Mouse (Mus musculus) heart, embryonic 14.5 days (tissue): ENCODE results near the gene Mtm1. TPM values are rescaled to one million over a fixed set of nuclear protein-coding genes. Genes with fewer than 3 reads are reported as not detected.

Source experiments
- ATAC-seq: fragments of 200-750 bp; cut with Nextera tagmentation; 2 replicates; pipeline ENCODE4 v1.8.0; 2017; ENCODE audit warnings: low read depth, moderate TSS enrichment; ENCODE audit not compliant: insufficient number of reproducible peaks, insufficient read depth, low FRiP score
- H3K27ac ChIP-seq, 2 experiments: fragments of 200-500 bp in 1 of 2; fragments of 300-500 bp in 1 of 2; sonication (generic) in 1 of 2; replicated peaks in 1 of 2; 2 replicates each; pipeline ENCODE4 v1.5.1; 2012 to 2014; ENCODE audit warnings: low read depth in 2 of 2, low read length in 2 of 2, control low read depth in 1 of 2, mild to moderate bottlenecking in 1 of 2, mixed read lengths in 1 of 2; ENCODE audit not compliant: control insufficient read depth in 1 of 2, insufficient read depth in 1 of 2
- H3K27me3 ChIP-seq: fragments of 300-500 bp; sonication (generic); 2 replicates; pipeline ENCODE4 v1.6.1; 2014; ENCODE audit warnings: mild to moderate bottlenecking, low read length, control low read depth; ENCODE audit not compliant: control insufficient read depth, insufficient read depth
- H3K36me3 ChIP-seq: fragments of 300-500 bp; sonication (generic); 2 replicates; pipeline ENCODE4 v1.6.1; 2014; ENCODE audit warnings: mild to moderate bottlenecking, control low read depth, low read length, mixed read lengths; ENCODE audit not compliant: control insufficient read depth, insufficient read depth
- H3K4me1 ChIP-seq, 2 experiments: fragments of 200-500 bp in 1 of 2; fragments of 300-500 bp in 1 of 2; sonication (generic) in 1 of 2; 2 replicates each; pipeline ENCODE4 v1.6.1; 2012 to 2014; ENCODE audit warnings: low read length in 2 of 2, control low read depth in 1 of 2, mixed read lengths in 1 of 2; ENCODE audit not compliant: control insufficient read depth in 2 of 2, insufficient read depth in 2 of 2
- H3K4me2 ChIP-seq: fragments of 300-500 bp; sonication (generic); 2 replicates; pipeline ENCODE4 v1.6.1; 2014; ENCODE audit warnings: mild to moderate bottlenecking, low read length
- H3K4me3 ChIP-seq, 2 experiments: fragments of 200-500 bp in 1 of 2; fragments of 300-500 bp in 1 of 2; sonication (generic) in 1 of 2; 2 replicates each; pipeline ENCODE4 v1.5.1; 2012 to 2014; ENCODE audit warnings: low read length in 2 of 2, mild to moderate bottlenecking in 2 of 2, control low read depth in 1 of 2, low read depth in 1 of 2, moderate library complexity in 1 of 2; ENCODE audit not compliant: control insufficient read depth in 1 of 2, insufficient read depth in 1 of 2
- H3K9ac ChIP-seq: fragments of 300-500 bp; sonication (generic); 2 replicates; pipeline ENCODE4 v1.6.1; 2014; ENCODE audit warnings: mild to moderate bottlenecking, low read length
- H3K9me3 ChIP-seq: fragments of 300-500 bp; sonication (generic); 2 replicates; pipeline ENCODE4 v1.6.1; 2016; ENCODE audit warnings: low read length, control low read depth; ENCODE audit not compliant: control insufficient read depth
- WGBS: fragments of 180-500 bp; shearing (Covaris S2); extraction: QIAGEN DNeasy Blood & Tissue Kit; methylation state at CpG from one replicate; pipeline ENCODE4 v1.1.7; 2014; 5-methylcytosine and 5-hydroxymethylcytosine counted together
- polyA plus RNA-seq: library from polyadenylated mRNA; unstranded; fragments of >200 nt; fragmentation: Nextera tagmentation; extraction: Ambion mirVana; gene quantifications from 2 replicates; pipeline ENCODE4 v1.2.1, GENCODE M21; 2014

The Mtm1 gene
- polyA plus RNA-seq: 5.4 and 5.7 TPM in 2 replicates

DNA sequence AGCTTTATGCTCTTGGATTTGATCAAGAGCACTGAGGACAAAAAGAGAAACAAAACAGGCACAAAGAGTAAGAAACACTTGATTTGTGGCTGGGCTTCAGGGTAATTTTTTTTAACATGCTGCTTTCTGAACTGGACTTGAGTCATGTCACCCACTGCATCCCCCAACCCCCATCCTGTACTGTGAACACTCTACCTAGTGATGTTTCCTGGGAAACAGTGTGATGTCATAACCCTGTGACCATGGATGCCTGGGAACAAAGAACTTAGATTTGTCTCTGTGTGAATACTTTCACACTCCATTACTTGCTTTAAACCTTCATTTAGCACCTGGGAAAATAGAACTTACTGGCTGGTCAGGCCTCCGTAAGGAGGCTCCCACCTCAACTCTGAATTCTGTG is at the start of gene Mtm1:
TSS of gene Mtm1 (plus strand) at position 301 of the 400 bp plus-strand sequence.
- ATAC-seq: no peak
- Histone ChIP-seq H3K9me3 (no peaks in the 10 kb centered on the region), H3K27ac (no peak within 1 kb of the TSS), H3K9ac (no peak within 1 kb of the TSS), H3K36me3 (no peaks in the 10 kb centered on the region), H3K4me2 (no peak within 1 kb of the TSS), H3K27me3 (no peaks in the 10 kb centered on the region), H3K4me1 (no peaks in the 10 kb centered on the region), H3K4me3 (no peak within 1 kb of the TSS)
- 84% methylated on average over 1 of the region's 1 CpGs for WGBS

DNA sequence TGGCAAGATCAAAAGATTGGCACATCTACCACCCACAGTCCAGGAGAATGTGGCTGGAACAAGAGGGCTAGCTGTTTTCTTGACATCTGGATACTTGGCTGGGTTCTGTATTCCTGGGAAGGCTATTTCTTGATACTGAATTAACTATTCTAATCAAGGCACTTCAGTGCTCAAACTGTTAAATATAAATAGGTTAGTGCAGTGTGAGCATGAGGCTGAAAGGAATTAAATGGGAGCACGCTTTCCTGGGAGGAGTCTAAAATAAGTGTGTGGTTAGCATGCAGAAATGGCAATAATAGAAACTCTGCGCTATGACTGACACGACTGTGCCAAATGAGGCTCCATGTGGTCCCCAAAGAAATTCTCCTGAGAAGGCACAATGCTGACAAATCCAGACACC is 29.0 kb upstream of the Mtm1 start:
- WGBS: 82% methylated on average over 3 of the region's 3 CpGs
- Histone ChIP-seq H3K4me2 (no peak overlapping the region), H3K9ac (no peak overlapping the region), H3K27ac (no peak overlapping the region), H3K9me3 (no peaks in the 10 kb centered on the region), H3K4me1 (no peaks in the 10 kb centered on the region), H3K27me3 (no peaks in the 10 kb centered on the region), H3K4me3 (no peak overlapping the region), H3K36me3 (no peaks in the 10 kb centered on the region)
- no peak for ATAC-seq

DNA sequence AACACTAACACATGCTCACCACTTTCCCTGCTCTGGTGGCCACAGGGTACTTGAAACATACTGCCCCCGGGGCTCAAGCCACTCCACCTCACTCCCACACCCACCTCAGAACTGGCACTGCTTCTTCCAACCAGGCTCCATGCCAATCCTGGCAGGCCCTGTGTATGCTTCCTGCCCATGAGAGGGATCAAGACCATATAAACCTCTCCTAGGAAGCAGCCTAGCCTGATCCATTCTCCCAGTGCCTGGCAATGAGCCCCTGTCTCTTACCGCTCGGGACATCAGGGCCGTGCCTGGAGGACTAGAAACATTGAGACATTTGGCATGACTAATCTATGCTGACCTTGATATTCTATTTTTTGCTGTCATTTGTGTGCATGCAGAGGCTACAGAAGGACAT is 26.9 kb upstream of the Mtm1 start:
- Histone ChIP-seq H3K4me2 (no peak overlapping the region), H3K27me3 (no peaks in the 10 kb centered on the region), H3K4me3 (no peak overlapping the region), H3K4me1 (no peaks in the 10 kb centered on the region), H3K27ac (no peak overlapping the region), H3K9me3 (no peaks in the 10 kb centered on the region), H3K9ac (no peak overlapping the region), H3K36me3 (no peaks in the 10 kb centered on the region)
- 87% methylated on average over 4 of the region's 4 CpGs for WGBS
- no peak for ATAC-seq

DNA sequence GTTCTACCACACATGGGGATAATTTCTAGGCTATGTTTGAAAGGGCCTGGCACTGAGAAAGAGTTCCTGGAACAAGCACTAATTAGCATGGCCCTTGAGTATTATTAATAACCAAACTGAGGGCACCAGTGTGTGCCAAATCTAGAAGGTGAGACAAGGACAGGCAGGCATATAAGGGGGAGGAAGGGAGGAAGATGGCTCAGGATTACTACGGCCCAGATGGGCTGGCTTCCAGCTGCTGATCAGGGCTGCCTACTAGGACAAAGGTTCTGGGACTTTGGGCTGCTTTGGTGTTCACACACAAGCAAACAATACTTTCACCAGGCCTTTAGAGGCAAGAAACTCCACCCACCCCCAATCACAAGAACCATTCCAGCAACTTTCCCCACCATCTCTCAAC is 24.2 kb upstream of the Mtm1 start:
- no peak overlapping the region for H3K27ac ChIP-seq
- WGBS: 89% methylated on average over 1 of the region's 1 CpGs
- no peaks in the 10 kb centered on the region for H3K27me3 ChIP-seq

DNA sequence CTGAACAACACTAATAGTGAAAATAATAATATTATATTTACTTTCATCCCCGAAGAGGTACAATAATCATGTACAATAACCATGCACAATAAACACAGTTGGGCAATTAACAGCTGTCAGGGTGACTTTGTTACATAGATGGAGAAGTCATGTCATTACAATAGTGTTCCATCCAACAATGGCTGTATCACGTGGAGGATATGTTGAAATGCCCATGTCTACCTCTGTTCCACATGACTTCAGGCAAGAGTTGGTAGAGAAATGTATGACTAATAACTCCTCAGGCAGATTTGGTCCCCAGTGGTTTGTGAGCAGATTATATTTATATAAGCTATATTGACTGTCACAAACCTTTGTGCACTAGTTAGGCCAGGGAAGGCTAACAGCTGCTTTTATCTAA is 5.8 kb upstream of the Mtm1 start:
- H3K9ac ChIP-seq: no peak overlapping the region
- H3K4me1 ChIP-seq: no peaks in the 10 kb centered on the region
- 54% methylated on average over 2 of the region's 2 CpGs for WGBS
- no peak overlapping the region for H3K4me2 ChIP-seq
- no peak overlapping the region for H3K4me3 ChIP-seq
- no peak for ATAC-seq
- no peak overlapping the region for H3K27ac ChIP-seq
- no peaks in the 10 kb centered on the region for H3K27me3 ChIP-seq
- no peaks in the 10 kb centered on the region for H3K9me3 ChIP-seq
- H3K36me3 ChIP-seq: no peaks in the 10 kb centered on the region

More for the DNA sequence above, 24.2 kb upstream of the Mtm1 start:
- H3K4me2 ChIP-seq: no peak overlapping the region
- no peak overlapping the region for H3K4me3 ChIP-seq
- ATAC-seq: no peak
- H3K4me1 ChIP-seq: no peaks in the 10 kb centered on the region
- no peaks in the 10 kb centered on the region for H3K36me3 ChIP-seq
- H3K9ac ChIP-seq: no peak overlapping the region
- no peaks in the 10 kb centered on the region for H3K9me3 ChIP-seq

DNA sequence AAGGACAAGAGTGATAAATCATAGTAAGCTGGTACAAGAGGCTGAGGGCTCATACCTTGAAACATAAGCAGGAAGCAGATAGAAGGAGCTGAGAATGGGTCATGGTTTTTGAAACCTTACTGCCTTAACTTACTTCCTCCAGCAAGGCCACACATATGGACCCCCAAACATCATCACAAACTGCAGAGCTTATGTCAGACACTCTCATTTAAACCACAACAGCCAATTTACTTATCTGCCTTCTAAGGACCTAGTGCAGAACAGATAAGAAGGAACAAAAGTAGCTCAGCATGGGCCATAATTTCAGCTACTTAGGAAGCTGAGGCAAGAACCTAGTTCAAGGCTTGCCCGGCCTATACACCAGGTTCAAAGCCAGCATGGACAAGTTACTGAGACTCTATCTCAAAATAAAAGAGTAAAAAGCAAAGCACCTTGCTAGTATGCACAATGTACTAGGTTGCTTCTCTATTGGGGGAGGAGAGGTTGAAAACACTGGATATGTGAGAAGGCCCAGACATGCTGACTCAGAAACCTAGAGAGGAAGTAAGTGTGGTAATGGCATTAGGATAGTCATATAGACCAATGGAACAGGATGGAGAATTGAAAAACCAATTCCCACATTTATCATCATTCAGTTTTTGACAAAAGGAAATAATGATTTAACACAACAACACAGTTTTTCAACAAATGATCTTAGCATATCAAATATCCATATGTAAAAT is 4.6 kb upstream of the Mtm1 start:
- Histone ChIP-seq H3K4me1 (no peaks in the 10 kb centered on the region), H3K27ac (no peak overlapping the region), H3K4me2 (no peak overlapping the region), H3K27me3 (no peaks in the 10 kb centered on the region), H3K4me3 (no peak overlapping the region), H3K9ac (no peak overlapping the region), H3K36me3 (no peaks in the 10 kb centered on the region), H3K9me3 (no peaks in the 10 kb centered on the region)
- 78% methylated on average over 1 of the region's 1 CpGs for WGBS
- ATAC-seq: no peak

DNA sequence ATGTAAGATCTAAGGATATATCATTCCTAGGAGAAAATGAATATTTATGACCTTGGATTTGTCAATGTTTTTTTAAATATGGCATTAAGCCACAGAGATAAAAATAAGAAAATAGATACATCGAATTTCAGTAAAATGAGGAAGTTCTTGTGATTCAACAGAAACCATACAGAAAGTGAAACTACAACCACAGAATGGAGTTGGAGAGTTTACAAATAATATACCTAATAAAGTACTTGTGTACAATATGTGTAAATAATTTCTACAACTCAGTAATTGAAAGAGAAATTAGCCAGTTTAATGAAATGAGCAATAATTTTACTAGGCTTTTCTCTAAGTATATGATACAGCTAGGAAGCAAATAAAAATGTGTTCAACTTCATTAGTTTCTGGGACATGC is 4.0 kb upstream of the Mtm1 start:
- H3K9ac ChIP-seq: no peak overlapping the region
- H3K36me3 ChIP-seq: no peaks in the 10 kb centered on the region
- H3K27ac ChIP-seq: no peak overlapping the region
- no peaks in the 10 kb centered on the region for H3K9me3 ChIP-seq
- no peak overlapping the region for H3K4me2 ChIP-seq
- H3K4me1 ChIP-seq: no peaks in the 10 kb centered on the region
- no peak overlapping the region for H3K4me3 ChIP-seq
- ATAC-seq: no peak
- H3K27me3 ChIP-seq: no peaks in the 10 kb centered on the region
- WGBS: 64% methylated on average over 1 of the region's 1 CpGs

DNA sequence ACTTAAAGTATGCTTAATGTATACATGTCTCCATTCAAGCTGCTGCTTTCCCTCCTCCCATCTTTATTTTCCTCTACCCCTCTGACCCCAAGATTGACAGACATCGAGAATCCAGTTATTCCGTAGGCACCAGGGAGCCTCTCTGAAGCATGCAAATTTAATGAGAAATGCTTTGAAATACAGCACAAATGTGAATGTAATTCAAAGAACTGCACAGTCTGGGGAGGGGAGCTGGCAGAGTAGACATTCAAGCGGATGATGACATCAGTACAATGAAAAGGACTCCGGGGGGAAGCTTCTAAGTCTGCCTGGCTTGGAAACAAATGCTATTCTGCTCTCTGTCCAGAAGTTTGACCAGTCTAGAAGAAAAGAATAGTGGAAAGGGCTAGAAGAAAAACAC is 2.3 kb downstream of the Mtm1 start:
- H3K4me2 ChIP-seq: no peak overlapping the region
- no peaks in the 10 kb centered on the region for H3K27me3 ChIP-seq
- H3K9me3 ChIP-seq: no peaks in the 10 kb centered on the region
- ATAC-seq: no peak
- no peaks in the 10 kb centered on the region for H3K36me3 ChIP-seq
- 73% methylated on average over 4 of the region's 4 CpGs for WGBS
- H3K27ac ChIP-seq: no peak overlapping the region
- no peak overlapping the region for H3K4me3 ChIP-seq
- H3K9ac ChIP-seq: no peak overlapping the region
- no peaks in the 10 kb centered on the region for H3K4me1 ChIP-seq
